Mouse (Mus musculus) heart, postnatal 14 days (tissue): ENCODE data around the gene Actc1. TPM values are rescaled to one million over a fixed set of nuclear protein-coding genes. Genes with fewer than 3 reads are reported as not detected.

Source experiments
- DNase-seq, 2 experiments: peaks; one replicate each; pipeline ENCODE4 v3.0.0; 2021 to 2022
- intact Hi-C: fragments of 180-260 bp; cut with DNase I; formaldehyde crosslinking; loops from one replicate; pipeline ENCODE4 v1.15.1; 2025
- long read RNA-seq, 2 experiments: library from polyadenylated mRNA; stranded (forward); transcript quantifications; one replicate each; pipeline ENCODE4 v2.0.0; 2021
- total RNA-seq, 2 experiments: library from RNA; stranded (reverse); gene quantifications; 2 replicates each; pipeline ENCODE4 v1.2.3; 2021

Actc1 gene
- total RNA-seq: over 10,000 TPM; 15,903 to 17,925 TPM
- long read RNA-seq, experiment 1, transcript Actc1-201 (7 exons, 1,473 nt): major isoform, 6,327 of 7,150 reads
- long read RNA-seq, experiment 1, partial matches to known transcripts: 722 of 7,150 reads
- long read RNA-seq, experiment 1, other reads (novel, unspliced or antisense): 101 of 7,150 reads
- long read RNA-seq, experiment 2, transcript Actc1-201 (7 exons, 1,473 nt): major isoform, 4,456 of 5,113 reads
- long read RNA-seq, experiment 2, partial matches to known transcripts: 560 of 5,113 reads
- long read RNA-seq, experiment 2, other reads (novel, unspliced or antisense): 97 of 5,113 reads

GRCm38 (mm10) chr2:114052696-114053598 lies at the start of gene Actc1:
TSS of gene Actc1 (minus strand) at chr2:114053548.
- peak; percentile 71 to 77 for DNase-seq
- intact Hi-C loops: no loop called here

- intact Hi-C loops: no loop called here
- DNase-seq: no peak
Measured at GRCm38 (mm10) chr2:114102471-114102870, 49.1 kb upstream of the Actc1 start.

DNA sequence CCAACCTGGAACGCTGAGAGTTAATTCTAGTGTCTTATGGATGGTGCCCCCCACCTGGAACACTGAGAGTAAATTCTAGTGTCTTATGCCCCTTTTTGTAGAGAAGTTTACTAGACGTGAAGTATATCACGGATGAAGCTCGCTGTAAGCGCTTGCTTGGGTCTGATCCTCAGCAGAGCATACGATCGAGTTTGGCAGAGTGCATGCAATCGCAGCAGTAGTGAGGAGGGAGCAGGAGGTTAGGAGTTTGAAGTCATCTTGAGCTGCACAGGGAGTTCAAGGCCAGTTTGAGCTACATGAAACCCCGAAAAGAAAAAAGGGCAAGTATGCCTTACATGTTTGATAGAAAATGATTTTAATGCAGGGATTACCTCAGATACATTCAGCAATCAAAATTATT lies 47.5 kb upstream of the Actc1 start:
- no peak for DNase-seq
- intact Hi-C loops: no loop called here

DNA sequence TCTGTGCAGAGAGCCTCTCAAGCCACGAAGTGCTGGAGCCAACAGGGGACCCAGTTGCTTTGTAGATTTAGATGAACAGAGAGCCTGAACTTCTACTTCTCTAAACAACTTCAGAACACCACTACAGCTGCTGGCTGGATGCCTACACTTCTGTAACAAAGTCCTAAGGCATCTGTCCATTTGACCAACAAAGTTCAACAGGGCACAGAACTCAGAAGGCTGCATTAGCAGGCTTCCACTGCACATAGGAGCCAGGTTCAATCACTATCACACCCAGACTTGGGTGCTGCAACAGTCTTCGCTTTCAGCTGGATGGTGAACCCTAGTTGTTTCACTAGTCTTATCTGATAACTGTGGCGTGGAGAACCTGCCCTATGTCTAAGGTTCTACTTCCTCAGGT lies 46.5 kb upstream of the Actc1 start:
- intact Hi-C loops: no loop called here
- no peak for DNase-seq

DNA sequence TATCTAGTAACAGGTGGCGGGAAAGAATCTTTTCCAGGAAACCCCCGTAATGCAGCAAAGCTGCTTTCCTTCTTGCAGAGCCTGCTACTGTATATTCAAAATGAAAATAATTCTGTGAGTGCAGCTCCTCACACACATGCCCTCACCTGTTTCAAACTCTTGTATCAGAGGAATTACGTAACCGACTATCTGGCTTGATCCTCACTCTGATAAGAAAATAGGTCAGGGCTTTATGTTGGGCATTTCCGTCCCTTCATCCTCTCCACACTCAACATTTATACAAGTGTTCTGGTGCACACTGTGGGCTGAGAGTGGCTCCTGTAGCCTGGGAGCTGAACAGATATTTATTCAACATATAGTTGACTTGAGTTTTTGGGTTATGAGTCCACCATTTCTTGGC lies 45.8 kb upstream of the Actc1 start:
- intact Hi-C loops: no loop called here
- no peak for DNase-seq

DNA sequence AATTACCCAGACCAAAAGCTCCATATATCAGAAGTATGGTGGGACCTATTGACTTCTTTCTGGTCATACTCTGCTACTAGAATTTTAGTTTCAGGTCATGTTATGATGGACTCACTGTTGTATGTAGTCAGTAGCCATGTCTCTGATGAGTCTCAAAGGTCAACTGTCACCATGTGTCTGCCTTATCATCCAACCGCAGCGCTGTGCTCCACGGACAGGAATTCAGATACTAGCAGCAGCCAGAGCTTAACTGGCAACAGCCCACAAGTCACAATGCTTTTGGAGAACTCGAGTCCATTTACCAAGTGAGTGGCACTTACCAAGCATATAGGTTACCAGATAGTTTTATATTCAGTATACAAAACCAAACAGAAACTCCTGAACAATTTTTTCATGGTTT lies 44.3 kb upstream of the Actc1 start:
- intact Hi-C loops: no loop called here

DNA sequence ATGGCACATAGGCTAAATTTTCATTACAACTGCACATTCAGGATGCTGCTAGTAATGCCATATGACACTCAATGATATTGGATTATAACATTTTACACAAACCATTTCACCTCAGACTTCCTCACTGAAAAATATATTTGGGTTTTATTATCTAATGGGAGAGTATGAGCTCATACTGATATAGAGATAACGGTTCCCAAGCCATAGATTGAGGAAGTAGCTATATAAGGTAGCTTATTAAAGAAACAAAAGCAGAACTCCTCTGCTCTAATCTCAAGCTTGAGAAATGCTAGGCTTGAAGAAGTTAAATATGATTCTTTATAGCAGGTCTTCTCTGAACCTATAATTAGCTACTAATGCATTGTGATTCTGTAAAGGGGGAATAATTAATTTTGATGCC lies 43.2 kb upstream of the Actc1 start:
- intact Hi-C loops: no loop called here
- no peak for DNase-seq

More for the DNA sequence above, 44.3 kb upstream of the Actc1 start:
- no peak for DNase-seq

DNA sequence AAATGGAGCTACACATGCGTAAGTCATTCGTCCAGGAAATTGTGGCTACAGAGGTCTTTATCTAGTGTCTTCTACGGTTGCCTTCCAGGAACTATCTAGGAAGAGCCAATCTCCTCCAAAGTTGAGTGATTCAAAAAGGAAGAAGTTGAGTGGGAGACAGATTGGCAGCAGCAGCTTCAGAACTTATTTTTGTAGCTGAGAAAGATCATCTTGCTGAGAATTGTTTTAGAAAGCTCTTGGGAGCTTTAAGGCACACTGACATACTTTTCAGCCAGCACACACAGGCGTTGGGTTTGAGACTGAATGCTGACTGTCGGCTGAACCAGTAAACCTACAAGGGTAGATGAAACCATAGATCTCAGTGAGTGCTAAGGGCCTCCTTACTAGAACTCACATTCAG lies 42.0 kb upstream of the Actc1 start:
- intact Hi-C loops: no loop called here
- DNase-seq: no peak

GRCm38 (mm10) chr2:114094696-114095095 lies 41.3 kb upstream of the Actc1 start:
- no peak for DNase-seq
- intact Hi-C loops: no loop called here

GRCm38 (mm10) chr2:114093577-114093976 lies 40.2 kb upstream of the Actc1 start:
- intact Hi-C loops: no loop called here
- no peak for DNase-seq

- no peak for DNase-seq
- intact Hi-C loops: no loop called here
Measured at GRCm38 (mm10) chr2:114089862-114090261, 36.5 kb upstream of the Actc1 start.

DNA sequence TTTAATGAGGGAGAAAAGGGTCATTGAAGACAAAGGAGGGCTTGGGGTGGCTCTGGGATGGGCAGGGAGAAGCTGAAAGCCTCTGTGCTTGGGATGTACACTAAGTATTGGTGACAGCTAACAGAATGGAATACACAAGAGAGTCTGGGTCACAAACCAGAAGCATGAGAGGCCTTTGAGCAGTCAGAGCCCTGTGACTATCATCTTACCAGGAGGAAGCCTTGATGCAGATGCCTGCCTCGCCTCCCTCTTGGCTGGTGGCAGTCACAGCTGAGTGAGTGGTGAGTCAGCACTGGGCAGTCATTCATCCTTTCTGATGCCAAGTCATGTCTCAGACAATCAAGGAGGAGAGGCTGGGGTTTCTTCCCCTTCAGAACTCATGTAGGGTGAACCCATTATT lies 33.9 kb upstream of the Actc1 start:
- no peak for DNase-seq
- intact Hi-C loops: no loop called here

- DNase-seq: peak in 1 of 2 experiments; percentile 26
- intact Hi-C loops: no loop called here
Measured at GRCm38 (mm10) chr2:114071876-114072275, 18.5 kb upstream of the Actc1 start.

GRCm38 (mm10) chr2:114066226-114066625 lies 12.9 kb upstream of the Actc1 start:
- intact Hi-C loops: no loop called here

GRCm38 (mm10) chr2:114064004-114064403 lies 10.7 kb upstream of the Actc1 start:
- intact Hi-C loops: no loop called here
- DNase-seq: no peak

More at GRCm38 (mm10) chr2:114066226-114066625, 12.9 kb upstream of the Actc1 start:
- no peak for DNase-seq

DNA sequence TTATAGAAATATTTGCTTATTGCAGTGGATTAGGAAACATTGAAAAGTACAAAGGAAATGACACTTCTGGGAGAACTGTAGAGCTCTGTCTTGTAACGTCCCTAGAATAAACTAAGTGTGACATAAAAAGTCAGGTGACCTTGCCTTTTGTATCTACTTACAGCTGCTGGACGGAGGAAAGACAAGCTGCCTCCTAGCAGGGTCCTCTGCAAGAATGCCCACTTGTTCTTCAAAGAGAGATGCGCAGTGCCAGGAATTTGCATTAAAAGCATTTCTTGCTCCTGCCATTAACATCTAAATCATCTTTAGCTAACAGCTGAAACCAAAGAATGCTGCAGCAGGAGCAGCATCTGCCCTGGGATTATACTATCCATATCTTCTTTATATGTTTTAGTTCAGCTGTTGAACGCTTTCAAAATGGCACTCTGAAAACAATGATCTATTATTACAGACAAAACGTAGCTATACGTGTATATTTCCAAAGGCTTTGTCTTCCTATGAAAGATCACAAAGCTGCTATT lies 6.8 kb upstream of the Actc1 start:
- intact Hi-C loops: no loop called here
- no peak for DNase-seq

DNA sequence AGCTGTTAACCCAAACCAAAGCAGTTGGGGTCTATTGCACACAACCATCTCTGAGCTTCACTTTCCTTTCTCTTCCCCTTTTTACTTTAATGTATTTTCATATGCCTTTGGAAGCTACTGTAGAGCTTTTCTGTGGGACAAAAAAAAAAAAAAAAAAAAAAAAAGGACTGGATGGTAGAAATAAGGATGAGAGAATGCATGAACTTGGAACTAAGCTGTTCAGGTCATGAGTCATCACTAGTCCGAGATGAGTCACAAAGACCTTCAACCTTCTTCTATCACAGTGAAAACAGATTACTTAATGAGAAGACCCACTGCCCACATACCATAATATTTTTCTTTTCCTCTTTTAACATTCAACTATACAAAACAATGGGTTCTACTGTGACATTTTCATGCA lies 6.3 kb upstream of the Actc1 start:
- DNase-seq: no peak
- intact Hi-C loops: loop anchor here (5.0 kb wide), 1 partner anchor 73 kb away; no protein-coding TSS in a partner anchor

DNA sequence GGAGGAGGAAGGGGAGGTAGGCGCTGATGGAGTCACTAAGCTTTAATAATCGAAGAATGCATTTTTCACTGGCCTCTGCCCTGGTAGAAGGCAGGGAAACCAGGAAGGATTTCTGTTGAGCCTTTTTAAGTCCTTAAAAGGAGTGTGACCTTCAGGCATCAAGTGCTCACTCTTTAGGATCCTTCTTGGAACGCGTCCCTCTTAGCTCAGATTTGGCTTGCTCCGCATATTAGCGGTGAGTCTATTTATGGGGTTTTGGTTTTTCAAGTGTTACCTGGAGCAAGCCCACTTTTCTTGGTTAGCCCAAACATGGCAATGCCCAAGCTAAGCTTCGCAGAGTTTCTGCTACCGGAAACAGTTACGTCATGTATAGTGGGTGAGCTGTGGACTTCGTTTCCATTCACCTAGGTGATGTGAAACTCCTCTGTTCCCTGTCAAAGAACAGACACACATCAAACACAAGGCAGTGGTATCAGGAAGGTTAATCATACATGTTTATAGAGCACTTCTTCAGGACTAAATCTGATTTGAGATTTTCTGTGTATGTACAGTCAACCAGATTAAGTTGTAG lies 5.0 kb upstream of the Actc1 start:
- DNase-seq: peak in 1 of 2 experiments; percentile 54
- intact Hi-C loops: loop anchor here (5.0 kb wide), 1 partner anchor 74 kb away; no protein-coding TSS in a partner anchor

GRCm38 (mm10) chr2:114057303-114057853 lies 4.0 kb upstream of the Actc1 start:
- peak; percentile 78 to 91 for DNase-seq
- intact Hi-C loops: loop anchor here (5.0 kb wide), 1 partner anchor 75 kb away; no protein-coding TSS in a partner anchor

GRCm38 (mm10) chr2:114054129-114054528 lies 781 bp upstream of the Actc1 start:
- intact Hi-C loops: no loop called here
- peak; percentile 49 to 51 for DNase-seq

DNA sequence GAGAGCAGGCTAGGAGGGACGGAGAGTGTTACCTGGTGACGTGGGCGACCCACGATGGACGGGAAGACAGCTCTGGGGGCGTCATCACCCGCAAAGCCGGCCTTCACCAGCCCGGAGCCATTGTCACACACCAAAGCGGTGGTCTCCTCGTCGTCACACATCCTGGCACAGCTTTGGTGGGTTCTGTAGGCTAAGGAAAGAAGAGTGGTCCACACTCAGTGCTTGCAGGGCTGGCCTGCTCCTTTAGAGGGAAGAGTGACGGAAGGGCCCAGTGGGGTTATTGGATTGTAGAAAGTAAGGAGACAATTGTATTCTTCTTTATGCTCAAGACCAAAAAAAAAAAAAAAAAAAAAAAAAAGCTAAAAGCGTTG lies 1.5 kb downstream of the Actc1 start:
- intact Hi-C loops: no loop called here
- DNase-seq: no peak
